Mouse (Mus musculus): Measurements from ENCODE around the gene Serinc5. TPM values are rescaled to one million over a fixed set of nuclear protein-coding genes. Genes with fewer than 3 reads are reported as not detected.

Serinc5 gene
- polyA plus RNA-seq, 1 experiment from 2014 or later, result 22.5 TPM

- Histone ChIP-seq H3K4me2 (replicated peaks) (no peak overlapping the region), H3K4me1 (peaks cover 26% of the 10 kb centered on the region), H3K4me3 (no peak overlapping the region), H3K27ac (replicated peaks) (no peak overlapping the region), H3K9ac (replicated peaks) (no peak overlapping the region), H3K9me3 (no peaks in the 10 kb centered on the region), H3K36me3 (no peaks in the 10 kb centered on the region), H3K27me3 (no peaks in the 10 kb centered on the region)
- WGBS, result 81% methylated on average over 3 of the region's 3 CpGs
- no peak for ATAC-seq (replicated peaks)
Measured at GRCm38 (mm10) chr13:92738821-92739220, 127.9 kb downstream of the Serinc5 start.

DNA sequence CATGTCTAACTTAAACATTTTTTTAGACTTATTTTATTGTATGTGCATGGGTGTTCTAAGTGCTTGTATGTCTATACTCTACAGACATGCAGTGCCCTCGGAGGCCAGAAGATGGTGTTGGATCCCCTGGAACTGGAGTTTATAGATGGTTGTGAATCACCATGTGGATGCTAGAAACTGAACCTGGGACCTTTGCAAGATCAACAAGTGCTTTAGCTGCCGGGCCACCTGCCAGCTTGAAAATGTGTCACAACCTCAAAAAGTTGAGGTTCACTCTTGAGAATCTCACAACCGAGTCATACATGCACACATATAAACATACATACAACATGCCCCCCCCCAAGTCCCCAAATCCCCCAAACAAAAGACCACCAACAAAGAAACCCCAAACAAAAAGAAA lies 129.0 kb downstream of the Serinc5 start:
- H3K4me2 ChIP-seq (replicated peaks), result no peak overlapping the region
- H3K4me1 ChIP-seq, result peaks cover 16% of the 10 kb centered on the region
- ATAC-seq (replicated peaks), result no peak
- no peak overlapping the region for H3K4me3 ChIP-seq
- no peaks in the 10 kb centered on the region for H3K9me3 ChIP-seq
- H3K27ac ChIP-seq (replicated peaks), result no peak overlapping the region
- H3K27me3 ChIP-seq, result no peaks in the 10 kb centered on the region
- H3K36me3 ChIP-seq, result no peaks in the 10 kb centered on the region
- WGBS, result 87% methylated on average over 3 of the region's 3 CpGs
- no peak overlapping the region for H3K9ac ChIP-seq (replicated peaks)

GRCm38 (mm10) chr13:92740671-92741270 lies 129.9 kb downstream of the Serinc5 start:
- WGBS, result 19% methylated on average over 2 of the region's 2 CpGs
- no peak overlapping the region for H3K9ac ChIP-seq (replicated peaks)
- peaks cover 16% of the 10 kb centered on the region for H3K4me1 ChIP-seq
- H3K27me3 ChIP-seq, result no peaks in the 10 kb centered on the region
- H3K4me2 ChIP-seq (replicated peaks), result no peak overlapping the region
- ATAC-seq (replicated peaks), result 0 out of 2 replicates have a peak, but pooled peaks have one; percentile 49
- H3K9me3 ChIP-seq, result no peaks in the 10 kb centered on the region
- H3K4me3 ChIP-seq, result no peak overlapping the region
- no peaks in the 10 kb centered on the region for H3K36me3 ChIP-seq
- H3K27ac ChIP-seq (replicated peaks), result no peak overlapping the region

DNA sequence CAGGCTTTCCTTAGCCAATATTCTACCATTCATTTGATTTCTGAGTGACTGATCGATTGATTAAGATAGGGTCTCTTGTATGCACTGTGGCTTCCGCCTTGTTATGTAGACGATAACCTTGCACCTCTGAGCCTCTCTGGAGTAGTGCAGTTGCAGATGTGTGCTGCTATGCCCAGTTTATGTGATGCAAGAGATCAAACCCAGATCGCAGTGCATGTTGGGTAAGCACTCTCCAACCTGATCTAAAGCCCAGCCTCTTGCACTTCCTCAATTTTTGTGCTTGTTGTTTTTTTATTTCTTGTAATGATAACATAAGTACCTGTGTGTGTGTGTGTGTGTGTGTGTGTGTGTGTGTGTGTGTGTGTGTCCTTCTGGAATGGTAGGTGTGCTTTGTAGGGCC lies 132.0 kb downstream of the Serinc5 start:
- H3K27me3 ChIP-seq, result no peaks in the 10 kb centered on the region
- H3K4me2 ChIP-seq (replicated peaks), result no peak overlapping the region
- H3K36me3 ChIP-seq, result no peaks in the 10 kb centered on the region
- H3K4me3 ChIP-seq, result no peak overlapping the region
- WGBS, result 94% methylated on average over 4 of the region's 4 CpGs
- H3K9ac ChIP-seq (replicated peaks), result no peak overlapping the region
- H3K4me1 ChIP-seq, result no peaks in the 10 kb centered on the region
- H3K9me3 ChIP-seq, result no peaks in the 10 kb centered on the region
- ATAC-seq (replicated peaks), result no peak
- no peak overlapping the region for H3K27ac ChIP-seq (replicated peaks)

- ATAC-seq (replicated peaks), result no peak
- no peaks in the 10 kb centered on the region for H3K9me3 ChIP-seq
- no peak overlapping the region for H3K9ac ChIP-seq (replicated peaks)
- 76% methylated on average over 5 of the region's 5 CpGs for WGBS
- H3K4me1 ChIP-seq, result no peaks in the 10 kb centered on the region
- no peaks in the 10 kb centered on the region for H3K36me3 ChIP-seq
- H3K4me3 ChIP-seq, result no peak overlapping the region
- H3K27ac ChIP-seq (replicated peaks), result no peak overlapping the region
- H3K4me2 ChIP-seq (replicated peaks), result no peak overlapping the region
- H3K27me3 ChIP-seq, result no peaks in the 10 kb centered on the region
Measured at GRCm38 (mm10) chr13:92743337-92743736, 132.4 kb downstream of the Serinc5 start.

- H3K4me2 ChIP-seq (replicated peaks), result peak overlapping the region; percentile 29
- no peaks in the 10 kb centered on the region for H3K36me3 ChIP-seq
- WGBS, result 11% methylated on average over 7 of the region's 7 CpGs
- no peaks in the 10 kb centered on the region for H3K27me3 ChIP-seq
- no peak overlapping the region for H3K9ac ChIP-seq (replicated peaks)
- no peaks in the 10 kb centered on the region for H3K9me3 ChIP-seq
- peak overlapping the region; percentile 81 for H3K27ac ChIP-seq (replicated peaks)
- H3K4me1 ChIP-seq, result peaks cover 18% of the 10 kb centered on the region
- peak; percentile 70 for ATAC-seq (replicated peaks)
- 0 out of 2 replicates have a peak overlapping the region, but pooled peaks have one; percentile 8 for H3K4me3 ChIP-seq
Measured at GRCm38 (mm10) chr13:92750976-92751518, 140.2 kb downstream of the Serinc5 start.

GRCm38 (mm10) chr13:92751726-92752565 lies 141.1 kb downstream of the Serinc5 start:
- no peak overlapping the region for H3K4me3 ChIP-seq
- peak; percentile 87 for ATAC-seq (replicated peaks)
- H3K27ac ChIP-seq (replicated peaks), result peak overlapping the region; percentile 81
- peak overlapping the region; percentile 29 for H3K4me2 ChIP-seq (replicated peaks)
- 30% methylated on average over 21 of the region's 21 CpGs for WGBS
- H3K9ac ChIP-seq (replicated peaks), result 0 out of 2 replicates have a peak overlapping the region, but pooled peaks have one; percentile 7
- H3K9me3 ChIP-seq, result no peaks in the 10 kb centered on the region
- no peaks in the 10 kb centered on the region for H3K36me3 ChIP-seq
- no peaks in the 10 kb centered on the region for H3K27me3 ChIP-seq
- H3K4me1 ChIP-seq, result peaks cover 18% of the 10 kb centered on the region

DNA sequence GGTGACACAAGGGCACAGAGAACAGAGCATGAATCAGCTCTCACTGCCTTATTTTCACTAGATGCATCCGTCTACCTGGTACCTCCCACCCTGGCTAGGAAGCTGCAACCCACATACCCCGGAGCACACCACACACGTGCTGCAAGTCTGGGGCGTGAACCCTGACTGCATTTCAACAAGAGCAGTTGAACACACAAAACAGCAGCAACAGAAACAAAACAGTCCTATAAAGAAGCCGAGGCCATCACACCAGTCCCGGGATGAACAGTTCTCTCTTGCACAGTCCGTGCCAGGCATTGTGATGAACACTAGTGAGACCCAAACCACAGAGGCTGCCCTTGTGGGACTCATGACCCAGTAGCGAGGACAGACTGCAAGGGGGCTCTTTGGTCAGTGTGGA lies 142.8 kb downstream of the Serinc5 start:
- Histone ChIP-seq H3K9me3 (no peaks in the 10 kb centered on the region), H3K4me1 (peaks cover 18% of the 10 kb centered on the region), H3K4me2 (replicated peaks) (no peak overlapping the region), H3K36me3 (no peaks in the 10 kb centered on the region), H3K27ac (replicated peaks) (no peak overlapping the region), H3K27me3 (no peaks in the 10 kb centered on the region), H3K9ac (replicated peaks) (no peak overlapping the region), H3K4me3 (no peak overlapping the region)
- 90% methylated on average over 8 of the region's 8 CpGs for WGBS
- ATAC-seq (replicated peaks), result no peak

GRCm38 (mm10) chr13:92755036-92755435 lies 144.1 kb downstream of the Serinc5 start:
- no peak for ATAC-seq (replicated peaks)
- Histone ChIP-seq H3K4me1 (peaks cover 18% of the 10 kb centered on the region), H3K9me3 (no peaks in the 10 kb centered on the region), H3K27me3 (no peaks in the 10 kb centered on the region), H3K9ac (replicated peaks) (no peak overlapping the region), H3K36me3 (no peaks in the 10 kb centered on the region), H3K4me2 (replicated peaks) (no peak overlapping the region), H3K4me3 (no peak overlapping the region), H3K27ac (replicated peaks) (no peak overlapping the region)
- WGBS, result 57% methylated on average over 7 of the region's 7 CpGs

GRCm38 (mm10) chr13:92757972-92758585 lies 147.2 kb downstream of the Serinc5 start:
- H3K36me3 ChIP-seq, result no peaks in the 10 kb centered on the region
- H3K27ac ChIP-seq (replicated peaks), result no peak overlapping the region
- no peaks in the 10 kb centered on the region for H3K9me3 ChIP-seq
- no peak for ATAC-seq (replicated peaks)
- H3K4me3 ChIP-seq, result no peak overlapping the region
- H3K9ac ChIP-seq (replicated peaks), result no peak overlapping the region
- no peak overlapping the region for H3K4me2 ChIP-seq (replicated peaks)
- no peaks in the 10 kb centered on the region for H3K27me3 ChIP-seq
- WGBS, result 91% methylated on average over 12 of the region's 12 CpGs
- H3K4me1 ChIP-seq, result no peaks in the 10 kb centered on the region

DNA sequence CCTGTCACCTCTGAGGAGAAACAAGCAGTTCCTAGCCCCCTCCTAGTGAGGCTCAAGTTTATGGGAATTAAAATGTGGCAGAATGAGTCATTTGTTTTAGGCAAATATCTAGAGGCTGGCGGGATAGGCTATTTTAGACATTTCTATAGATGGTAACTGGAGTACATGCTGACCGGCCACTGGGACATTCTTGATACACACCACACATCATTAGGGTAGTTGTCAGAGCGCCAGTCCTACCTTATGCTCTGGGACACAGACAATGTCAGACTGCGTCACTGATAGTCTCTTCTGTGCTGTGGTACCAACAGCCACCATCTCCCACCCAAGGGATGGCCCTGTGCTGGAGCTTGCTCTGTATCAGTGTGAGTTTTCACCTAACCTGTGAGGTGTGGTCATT lies 148.2 kb downstream of the Serinc5 start:
- no peak overlapping the region for H3K9ac ChIP-seq (replicated peaks)
- 93% methylated on average over 4 of the region's 4 CpGs for WGBS
- no peaks in the 10 kb centered on the region for H3K9me3 ChIP-seq
- H3K36me3 ChIP-seq, result no peaks in the 10 kb centered on the region
- no peaks in the 10 kb centered on the region for H3K27me3 ChIP-seq
- no peak overlapping the region for H3K4me3 ChIP-seq
- no peaks in the 10 kb centered on the region for H3K4me1 ChIP-seq
- no peak for ATAC-seq (replicated peaks)
- H3K4me2 ChIP-seq (replicated peaks), result no peak overlapping the region
- H3K27ac ChIP-seq (replicated peaks), result no peak overlapping the region

- H3K4me1 ChIP-seq, result no peaks in the 10 kb centered on the region
- 80% methylated on average over 6 of the region's 6 CpGs for WGBS
- no peaks in the 10 kb centered on the region for H3K27me3 ChIP-seq
- H3K36me3 ChIP-seq, result no peaks in the 10 kb centered on the region
- no peak for ATAC-seq (replicated peaks)
- no peak overlapping the region for H3K27ac ChIP-seq (replicated peaks)
- H3K4me2 ChIP-seq (replicated peaks), result no peak overlapping the region
- H3K9me3 ChIP-seq, result no peaks in the 10 kb centered on the region
- H3K4me3 ChIP-seq, result no peak overlapping the region
- H3K9ac ChIP-seq (replicated peaks), result no peak overlapping the region
Measured at GRCm38 (mm10) chr13:92760519-92760918, 149.6 kb downstream of the Serinc5 start.
